Mouse (Mus musculus) lung, postnatal 0 days (tissue): Measurements from ENCODE around the gene Tpbgl.

Experiments
- CTCF ChIP-seq: IDR thresholded peaks from 2 replicates; pipeline ENCODE4 v1.5.1; 2016; ENCODE audit warnings: antibody characterized with exemption, mild to moderate bottlenecking
- EP300 ChIP-seq: IDR thresholded peaks from 2 replicates; pipeline ENCODE4 v1.6.1; 2016; ENCODE audit warnings: antibody characterized with exemption, mild to moderate bottlenecking, control low read depth

GRCm38 (mm10) chr7:99674890-99675289 lies 48.0 kb upstream of the Tpbgl start:
- no peak for TF ChIP-seq EP300
- TF ChIP-seq CTCF: no peak
